Mouse (Mus musculus) C2C12 (cell line): Measurements from ENCODE around the gene Col24a1. TPM values are rescaled to one million over a fixed set of nuclear protein-coding genes. Genes with fewer than 3 reads are reported as not detected.

ENCODE experiments used
- H3K27me3 ChIP-seq: one replicate; pipeline ENCODE4 v1.6.1; 2011; ENCODE audit not compliant: control insufficient read depth, insufficient read depth, insufficient read length
- H3K36me3 ChIP-seq: one replicate; pipeline ENCODE4 v1.6.1; 2011; ENCODE audit not compliant: control insufficient read depth, insufficient read depth
- H3K4me3 ChIP-seq: one replicate; pipeline ENCODE4 v1.5.1; 2011; ENCODE audit warnings: mild to moderate bottlenecking, control low read depth; ENCODE audit not compliant: poor library complexity, insufficient read depth, severe bottlenecking
- H3K79me2 ChIP-seq: one replicate; pipeline ENCODE4 v1.6.1; 2011; ENCODE audit not compliant: control insufficient read depth, insufficient read depth
- H3K79me3 ChIP-seq: one replicate; pipeline ENCODE4 v1.6.1; 2011; ENCODE audit warnings: low read depth, control low read depth
- H3ac ChIP-seq: one replicate; pipeline ENCODE3; 2011; ENCODE audit warnings: low read depth; ENCODE audit not compliant: control insufficient read depth, insufficient read length
- CEBPB ChIP-seq: IDR thresholded peaks from one replicate; pipeline ENCODE4 v1.6.1; 2011; ENCODE audit warnings: low read depth, mild to moderate bottlenecking, control low read depth, moderate library complexity
- CTCF ChIP-seq: IDR thresholded peaks from one replicate; pipeline ENCODE4 v1.5.1; 2011; ENCODE audit not compliant: control insufficient read depth, insufficient read depth, insufficient read length
- FOSL1 ChIP-seq: IDR thresholded peaks from one replicate; pipeline ENCODE4 v1.8.0; 2011; ENCODE audit warnings: mild to moderate bottlenecking, low read length; ENCODE audit not compliant: poor library complexity, insufficient read depth, severe bottlenecking
- MAX ChIP-seq: IDR thresholded peaks from one replicate; pipeline ENCODE4 v1.6.1; 2011; ENCODE audit warnings: mild to moderate bottlenecking, control low read depth
- MYOD1 ChIP-seq: IDR thresholded peaks from one replicate; pipeline ENCODE4 v1.6.1; 2011; ENCODE audit warnings: low read depth; ENCODE audit not compliant: control insufficient read depth, insufficient read length
- MYOG ChIP-seq: IDR thresholded peaks from one replicate; pipeline ENCODE4 v1.6.1; 2011; ENCODE audit not compliant: control insufficient read depth, insufficient read length; ENCODE audit errors: extremely low read depth
- USF1 ChIP-seq: IDR thresholded peaks from one replicate; pipeline ENCODE4 v1.6.1; 2011; ENCODE audit warnings: low read depth, mild to moderate bottlenecking, control low read depth, moderate library complexity
- polyA plus RNA-seq: library from polyadenylated mRNA; unstranded; fragments of >200 nt; fragmentation: generic; extraction: Trizol; gene quantifications from one replicate; pipeline ENCODE4 v1.2.1, GENCODE M21; 2012; ENCODE audit warnings: missing spikeins

Gene Col24a1
- polyA plus RNA-seq, 1 experiment, result 0.01 TPM

- H3K27me3 ChIP-seq, result no peaks in the 10 kb centered on the region
Measured at GRCm38 (mm10) chr3:145504830-145505229, 212.6 kb downstream of the Col24a1 start.

GRCm38 (mm10) chr3:145508550-145508949 is 216.3 kb downstream of the Col24a1 start:
- Histone ChIP-seq H3K79me2 (no peaks in the 10 kb centered on the region), H3K36me3 (no peaks in the 10 kb centered on the region), H3K4me3 (no peak overlapping the region), H3K79me3 (no peaks in the 10 kb centered on the region), H3K27me3 (no peaks in the 10 kb centered on the region), H3ac (no peak overlapping the region)
- TF ChIP-seq USF1 (no peak), CEBPB (no peak), FOSL1 (no peak)

More at GRCm38 (mm10) chr3:145504830-145505229, 212.6 kb downstream of the Col24a1 start:
- Histone ChIP-seq H3K79me2 (no peaks in the 10 kb centered on the region), H3ac (no peak overlapping the region), H3K79me3 (no peaks in the 10 kb centered on the region), H3K4me3 (no peak overlapping the region), H3K36me3 (no peaks in the 10 kb centered on the region)
- TF ChIP-seq MYOG, result no peak
- TF ChIP-seq MYOD1, result no peak
- no peak for TF ChIP-seq MAX
- no peak for TF ChIP-seq CTCF
- TF ChIP-seq FOSL1, result no peak
- no peak for TF ChIP-seq CEBPB
- TF ChIP-seq USF1, result no peak

DNA sequence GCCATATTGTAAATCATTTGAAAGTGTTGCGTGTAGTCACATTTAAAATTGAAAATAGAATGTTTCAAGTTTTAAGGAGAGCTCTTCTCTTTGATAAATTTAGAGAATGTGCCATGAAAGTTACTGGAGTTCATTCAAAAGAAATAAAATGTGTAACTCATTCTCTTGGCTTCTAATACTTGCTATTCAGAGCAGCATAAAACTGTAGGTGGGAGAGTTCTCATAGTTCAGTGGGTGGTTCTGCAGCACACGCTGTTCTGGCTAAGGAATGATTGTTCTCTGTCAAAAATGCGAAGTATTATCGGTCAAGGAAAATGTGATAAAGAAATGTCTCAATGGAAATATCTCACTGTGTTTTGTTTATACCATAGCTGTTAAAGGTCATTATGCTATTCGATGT is 221.9 kb downstream of the Col24a1 start:
- no peaks in the 10 kb centered on the region for H3K27me3 ChIP-seq
- no peak overlapping the region for H3ac ChIP-seq
- H3K79me3 ChIP-seq, result no peaks in the 10 kb centered on the region
- TF ChIP-seq CTCF (no peak), MAX (no peak)
- no peaks in the 10 kb centered on the region for H3K36me3 ChIP-seq
- H3K4me3 ChIP-seq, result no peak overlapping the region
- H3K79me2 ChIP-seq, result no peaks in the 10 kb centered on the region

DNA sequence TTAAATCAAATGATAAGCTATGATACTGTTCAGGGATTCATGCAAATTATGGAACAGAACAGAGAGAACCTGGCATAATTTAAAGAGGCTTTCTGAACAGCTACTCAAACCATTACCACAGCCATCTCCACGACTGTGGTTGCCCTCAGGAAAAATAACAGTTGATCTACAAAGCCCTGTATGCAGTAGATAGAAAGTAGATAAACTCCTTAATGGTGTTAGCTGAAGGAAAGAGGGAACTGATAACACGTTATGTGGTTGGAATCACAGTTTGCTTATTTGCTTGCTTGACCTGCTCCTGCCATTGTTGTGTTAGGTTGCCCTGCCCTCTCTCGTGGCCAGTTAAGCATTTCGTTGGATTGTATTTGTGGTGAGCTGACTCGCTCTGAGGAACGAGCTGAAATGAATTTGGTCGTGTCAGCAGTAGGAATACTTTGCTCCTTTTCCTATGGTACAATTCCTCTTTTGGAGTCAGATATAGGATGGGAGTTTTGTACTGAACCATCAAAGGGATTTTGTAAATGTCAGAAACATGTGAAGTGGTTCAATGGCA is 229.3 kb downstream of the Col24a1 start:
- Histone ChIP-seq H3K4me3 (no peak overlapping the region), H3K36me3 (no peaks in the 10 kb centered on the region), H3ac (no peak overlapping the region), H3K27me3 (no peaks in the 10 kb centered on the region), H3K79me2 (no peaks in the 10 kb centered on the region), H3K79me3 (no peaks in the 10 kb centered on the region)
- no peak for TF ChIP-seq MAX
- TF ChIP-seq CEBPB, result no peak
- no peak for TF ChIP-seq CTCF
- TF ChIP-seq MYOD1, result no peak
- no peak for TF ChIP-seq FOSL1
- no peak for TF ChIP-seq USF1
- TF ChIP-seq MYOG, result no peak

GRCm38 (mm10) chr3:145522311-145522710 is 230.0 kb downstream of the Col24a1 start:
- Histone ChIP-seq H3K36me3 (no peaks in the 10 kb centered on the region), H3K79me2 (no peaks in the 10 kb centered on the region), H3K4me3 (no peak overlapping the region), H3ac (no peak overlapping the region), H3K79me3 (no peaks in the 10 kb centered on the region), H3K27me3 (no peaks in the 10 kb centered on the region)
- TF ChIP-seq USF1 (no peak), MYOG (no peak), MAX (no peak), FOSL1 (no peak), CEBPB (no peak), MYOD1 (no peak), CTCF (no peak)

GRCm38 (mm10) chr3:145525266-145525665 is 233.0 kb downstream of the Col24a1 start:
- H3ac ChIP-seq, result no peak overlapping the region
- TF ChIP-seq USF1 (no peak), CTCF (no peak), FOSL1 (no peak), MYOG (no peak), MAX (no peak), CEBPB (no peak), MYOD1 (no peak)
- no peak overlapping the region for H3K4me3 ChIP-seq
- H3K79me3 ChIP-seq, result no peaks in the 10 kb centered on the region
- no peaks in the 10 kb centered on the region for H3K27me3 ChIP-seq
- no peaks in the 10 kb centered on the region for H3K79me2 ChIP-seq
- no peaks in the 10 kb centered on the region for H3K36me3 ChIP-seq
